Mouse (Mus musculus) C2C12 (cell line): ENCODE results near the gene Hlcs. TPM values are rescaled to one million over a fixed set of nuclear protein-coding genes. Genes with fewer than 3 reads are reported as not detected.

Experiments
- H3K27me3 ChIP-seq: one replicate; pipeline ENCODE4 v1.6.1; 2011; ENCODE audit not compliant: control insufficient read depth, insufficient read depth, insufficient read length
- H3K36me3 ChIP-seq: one replicate; pipeline ENCODE4 v1.6.1; 2011; ENCODE audit not compliant: control insufficient read depth, insufficient read depth
- H3K4me3 ChIP-seq: one replicate; pipeline ENCODE4 v1.5.1; 2011; ENCODE audit warnings: mild to moderate bottlenecking, control low read depth; ENCODE audit not compliant: poor library complexity, insufficient read depth, severe bottlenecking
- H3K79me2 ChIP-seq: one replicate; pipeline ENCODE4 v1.6.1; 2011; ENCODE audit not compliant: control insufficient read depth, insufficient read depth
- H3K79me3 ChIP-seq: one replicate; pipeline ENCODE4 v1.6.1; 2011; ENCODE audit warnings: low read depth, control low read depth
- H3ac ChIP-seq: one replicate; pipeline ENCODE3; 2011; ENCODE audit warnings: low read depth; ENCODE audit not compliant: control insufficient read depth, insufficient read length
- CEBPB ChIP-seq: IDR thresholded peaks from one replicate; pipeline ENCODE4 v1.6.1; 2011; ENCODE audit warnings: low read depth, mild to moderate bottlenecking, control low read depth, moderate library complexity
- CTCF ChIP-seq: IDR thresholded peaks from one replicate; pipeline ENCODE4 v1.5.1; 2011; ENCODE audit not compliant: control insufficient read depth, insufficient read depth, insufficient read length
- FOSL1 ChIP-seq: IDR thresholded peaks from one replicate; pipeline ENCODE4 v1.8.0; 2011; ENCODE audit warnings: mild to moderate bottlenecking, low read length; ENCODE audit not compliant: poor library complexity, insufficient read depth, severe bottlenecking
- MAX ChIP-seq: IDR thresholded peaks from one replicate; pipeline ENCODE4 v1.6.1; 2011; ENCODE audit warnings: mild to moderate bottlenecking, control low read depth
- MYOD1 ChIP-seq: IDR thresholded peaks from one replicate; pipeline ENCODE4 v1.6.1; 2011; ENCODE audit warnings: low read depth; ENCODE audit not compliant: control insufficient read depth, insufficient read length
- MYOG ChIP-seq: IDR thresholded peaks from one replicate; pipeline ENCODE4 v1.6.1; 2011; ENCODE audit not compliant: control insufficient read depth, insufficient read length; ENCODE audit errors: extremely low read depth
- USF1 ChIP-seq: IDR thresholded peaks from one replicate; pipeline ENCODE4 v1.6.1; 2011; ENCODE audit warnings: low read depth, mild to moderate bottlenecking, control low read depth, moderate library complexity
- polyA plus RNA-seq: library from polyadenylated mRNA; unstranded; fragments of >200 nt; fragmentation: generic; extraction: Trizol; gene quantifications from one replicate; pipeline ENCODE4 v1.2.1, GENCODE M21; 2012; ENCODE audit warnings: missing spikeins

Hlcs gene
- polyA plus RNA-seq, 1 experiment, result 1.7 TPM

- no peak overlapping the region for H3ac ChIP-seq
- no peaks in the 10 kb centered on the region for H3K36me3 ChIP-seq
- H3K4me3 ChIP-seq, result no peak overlapping the region
- no peaks in the 10 kb centered on the region for H3K79me3 ChIP-seq
- TF ChIP-seq CEBPB (no peak), MYOG (no peak), MAX (no peak)
- no peaks in the 10 kb centered on the region for H3K27me3 ChIP-seq
- no peaks in the 10 kb centered on the region for H3K79me2 ChIP-seq
These were observed 15.8 kb upstream of the Hlcs start for GRCm38 (mm10) chr16:94328881-94329867.

- Histone ChIP-seq H3K27me3 (no peaks in the 10 kb centered on the region), H3K79me2 (no peaks in the 10 kb centered on the region), H3K36me3 (no peaks in the 10 kb centered on the region), H3K79me3 (no peaks in the 10 kb centered on the region), H3K4me3 (no peak within 1 kb of the TSS), H3ac (no peak within 1 kb of the TSS)
- TF ChIP-seq MAX (no peak), MYOG (no peak), USF1 (no peak), CEBPB (no peak), FOSL1 (no peak), MYOD1 (no peak), CTCF (no peak)
These were observed 14.7 kb upstream of the Hlcs start, which contains the start of gene Ripply3 for GRCm38 (mm10) chr16:94327781-94328711. Ripply3 (plus strand) TSS chr16:94328420.

GRCm38 (mm10) chr16:94326008-94326407 lies 12.6 kb upstream of the Hlcs start:
- no peaks in the 10 kb centered on the region for H3K36me3 ChIP-seq
- no peaks in the 10 kb centered on the region for H3K27me3 ChIP-seq
- no peaks in the 10 kb centered on the region for H3K79me2 ChIP-seq
- H3K4me3 ChIP-seq, result no peak overlapping the region
- TF ChIP-seq MYOG (no peak), USF1 (no peak), FOSL1 (no peak), MYOD1 (no peak), CTCF (no peak), MAX (no peak), CEBPB (no peak)
- no peaks in the 10 kb centered on the region for H3K79me3 ChIP-seq
- H3ac ChIP-seq, result no peak overlapping the region

- H3K27me3 ChIP-seq, result no peaks in the 10 kb centered on the region
- TF ChIP-seq MYOD1, result no peak
- no peak for TF ChIP-seq MAX
- TF ChIP-seq USF1, result no peak
- no peak for TF ChIP-seq CEBPB
- TF ChIP-seq CTCF, result no peak
- no peak for TF ChIP-seq FOSL1
- no peak for TF ChIP-seq MYOG
- H3K79me2 ChIP-seq, result no peaks in the 10 kb centered on the region
- H3K36me3 ChIP-seq, result no peaks in the 10 kb centered on the region
- no peak overlapping the region for H3K4me3 ChIP-seq
- no peaks in the 10 kb centered on the region for H3K79me3 ChIP-seq
- no peak overlapping the region for H3ac ChIP-seq
These were observed 10.3 kb upstream of the Hlcs start for GRCm38 (mm10) chr16:94323681-94324080.

DNA sequence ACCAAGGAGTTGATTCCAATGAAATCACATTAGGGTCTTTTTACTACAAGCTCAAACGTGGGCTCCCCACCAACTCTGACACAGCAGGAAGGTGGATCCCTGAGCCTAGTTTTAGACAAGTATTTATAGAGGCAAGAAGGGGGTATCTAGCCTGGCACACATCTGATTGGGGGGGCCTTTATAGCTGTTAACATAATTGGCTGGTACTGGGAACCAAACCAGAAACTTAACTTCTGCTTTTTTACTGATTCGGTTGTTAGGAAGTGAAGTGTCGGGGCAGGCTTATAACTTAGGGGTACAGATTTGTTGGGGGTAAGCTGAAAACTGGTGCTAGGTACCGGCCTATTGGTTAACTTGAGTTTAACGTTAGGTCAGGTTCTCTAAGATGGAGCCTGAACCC lies 6.9 kb upstream of the Hlcs start:
- TF ChIP-seq CTCF (no peak), MYOG (no peak), MAX (no peak), MYOD1 (no peak), CEBPB (no peak), FOSL1 (no peak), USF1 (no peak)
- Histone ChIP-seq H3K27me3 (no peaks in the 10 kb centered on the region), H3K4me3 (no peak overlapping the region), H3K79me2 (no peaks in the 10 kb centered on the region), H3K36me3 (no peaks in the 10 kb centered on the region), H3ac (no peak overlapping the region), H3K79me3 (no peaks in the 10 kb centered on the region)

DNA sequence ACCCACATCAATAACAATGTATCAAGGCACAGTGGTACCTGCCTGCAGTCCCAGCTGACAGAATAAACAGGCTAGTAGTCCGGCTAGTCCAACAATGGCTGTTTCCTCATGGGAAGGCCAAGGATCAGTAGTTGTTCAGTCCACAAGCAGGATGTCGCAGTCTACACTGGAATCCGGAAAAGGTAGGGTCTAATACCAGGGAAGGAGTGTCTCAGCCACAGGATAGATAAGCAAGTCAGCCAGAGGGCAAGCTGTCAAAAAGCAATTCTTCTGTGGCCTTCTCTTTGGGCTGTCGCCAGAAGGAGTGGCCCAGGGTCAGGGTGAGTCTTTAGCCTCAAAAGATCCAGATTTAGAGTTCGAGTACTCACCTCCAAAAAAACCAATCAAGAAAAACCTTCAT lies 4.4 kb upstream of the Hlcs start:
- Histone ChIP-seq H3K27me3 (no peaks in the 10 kb centered on the region), H3K4me3 (no peak overlapping the region), H3ac (no peak overlapping the region), H3K79me3 (no peaks in the 10 kb centered on the region), H3K79me2 (no peaks in the 10 kb centered on the region), H3K36me3 (no peaks in the 10 kb centered on the region)
- TF ChIP-seq MAX (no peak), MYOG (no peak), FOSL1 (no peak), CTCF (no peak), CEBPB (no peak), MYOD1 (no peak), USF1 (no peak)
